In genomic region chr9:50734989-50735388, GRCm38 (mm10) we compare ENCODE assay signal across 8 mouse cellular contexts. TPM values are rescaled to one million over a fixed set of nuclear protein-coding genes. Genes with fewer than 3 reads are reported as not detected.
DNase-seq lines count a peak whose midpoint lies in the region; ATAC-seq and TF ChIP-seq lines count a peak whose summit lies in the region.

No protein-coding gene starts in this region.

- H3K4me2 ChIP-seq in heart, embryonic 11.5 days = peak overlapping the region; percentile 25; the same call in 1 of the 2 replicates

- WGBS in heart, embryonic 11.5 days (ENCODE audit: insufficient replicate concordance) = 4% methylated on average over 9 of the region's 9 CpGs

- H3K4me3 ChIP-seq in ES-E14 (ENCODE audit: insufficient read depth in 1 of 2, low read depth in 1 of 2, low read length in 2 of 2, poor library complexity in 1 of 2, severe bottlenecking in 1 of 2) = no peak overlapping the region
- H3K4me3 ChIP-seq in heart, embryonic 11.5 days (ENCODE audit: low read depth, low read length) = no peak overlapping the region

- peaks cover 0 to 9% of the 10 kb centered on the region in 2 experiments; a peak in 2 of 4 replicates for H3K4me1 ChIP-seq in ES-E14 (ENCODE audit: control insufficient read depth in 2 of 2, insufficient read depth in 2 of 2, low read length in 2 of 2, poor library complexity in 1 of 2)
- no peaks in the 10 kb centered on the region for H3K4me1 ChIP-seq in heart, embryonic 11.5 days (ENCODE audit: control insufficient read depth, insufficient read depth, low read length)

- no peak overlapping the region for H3K9ac ChIP-seq in ES-E14 (ENCODE audit: insufficient read depth, low read depth, low read length, poor library complexity, severe bottlenecking)
- no peak overlapping the region for H3K9ac ChIP-seq in heart, embryonic 11.5 days (ENCODE audit: low read depth, low read length)

- no peak for ATAC-seq in cerebellum, adult (ENCODE audit: insufficient number of reproducible peaks, low FRiP score, low TSS enrichment)
- ATAC-seq in heart, embryonic 11.5 days (replicated peaks; ENCODE audit: insufficient number of reproducible peaks, low FRiP score, low TSS enrichment) = no peak

- H3K36me3 ChIP-seq in ES-E14 (ENCODE audit: control insufficient read depth, insufficient read depth, low read length, poor library complexity, severe bottlenecking) = no peaks in the 10 kb centered on the region
- no peaks in the 10 kb centered on the region for H3K36me3 ChIP-seq in heart, embryonic 11.5 days (ENCODE audit: control insufficient read depth, insufficient read depth, low read length)

- H3K27ac ChIP-seq in ES-E14 (ENCODE audit: insufficient read depth, low read depth, low read length, poor library complexity, severe bottlenecking) = no peak overlapping the region
- H3K27ac ChIP-seq in heart, embryonic 11.5 days (ENCODE audit: low read depth, low read length) = no peak overlapping the region

- no peaks in the 10 kb centered on the region for H3K9me3 ChIP-seq in ES-E14 (ENCODE audit: control insufficient read depth, insufficient read depth, low read depth, low read length)
- no peaks in the 10 kb centered on the region for H3K9me3 ChIP-seq in heart, embryonic 11.5 days (replicated peaks; ENCODE audit: control insufficient read depth, low read length)

- H3K27me3 ChIP-seq in heart, embryonic 11.5 days (ENCODE audit: control insufficient read depth, insufficient read depth, low read length) = no peaks in the 10 kb centered on the region

- in situ Hi-C loops in ES-E14 (cut with MboI; ENCODE audit: low sequenced_read_pairs in 2 of 2, unreplicated experiment in 2 of 2) = no loop called here

- peak; percentile 63 for DNase-seq in cerebellum, adult 11 months
- DNase-seq in ES-E14 (ENCODE audit: low read depth, low spot score) = no peak
- DNase-seq in cerebellum, postnatal 14 days = peak; percentile 80 to 81
- peak; percentile 66 to 74 for DNase-seq in kidney, postnatal 4 days
- DNase-seq in mesoderm, embryonic 11.5 days (ENCODE audit: low read depth, low spot score) = peak; percentile 69
- DNase-seq in ovary, postnatal 14 days (ENCODE audit: low spot score) = no peak

TF ChIP-seq in ES-E14, 5 proteins besides CTCF, POLR2A, EP300 and RAD21:
- TF ChIP-seq CHD2 (IDR thresholded peaks at IDR 0.05; ENCODE audit: low read depth, low read length) (no peak), ZC3H11A (IDR thresholded peaks at IDR 0.05; ENCODE audit: borderline replicate concordance, low read depth, low read length) (no peak), HCFC1 (IDR thresholded peaks at IDR 0.05; ENCODE audit: borderline replicate concordance, insufficient read depth, low read length) (no peak), MAFK (IDR thresholded peaks at IDR 0.05; ENCODE audit: insufficient read depth, low read depth, low read length) (no peak), ZNF384 (IDR thresholded peaks at IDR 0.05; ENCODE audit: low read depth, low read length) (peak; percentile 75)

RNA-seq across cellular contexts. Expression of gene Dixdc1, which starts 4.3 kb away (rescaled TPM):
- 4.1 and 6.4 TPM in 2 replicates for total RNA-seq in ES-E14 (2012; rRNA removed)
- polyA plus RNA-seq in heart, embryonic 11.5 days (2014; fragmentation: Nextera tagmentation; extraction: Ambion mirVana) = 7.3 and 7.5 TPM in 2 replicates

RNA-seq across cellular contexts. Expression of gene 2310030G06Rik, which starts 11.3 kb away (rescaled TPM):
- 2.2 and 2.3 TPM in 2 replicates for total RNA-seq in ES-E14 (2012; rRNA removed)
- 7.7 and 9.4 TPM in 2 replicates for polyA plus RNA-seq in heart, embryonic 11.5 days (2014; fragmentation: Nextera tagmentation; extraction: Ambion mirVana)

RNA-seq across cellular contexts. Expression of gene Cryab, which starts 16.1 kb away (rescaled TPM):
- total RNA-seq in ES-E14 (2012; rRNA removed) = 18.9 and 57.4 TPM in 2 replicates
- polyA plus RNA-seq in heart, embryonic 11.5 days (2014; fragmentation: Nextera tagmentation; extraction: Ambion mirVana) = 841 and 878 TPM in 2 replicates

RNA-seq across cellular contexts. Expression of gene Hspb2, which starts 17.2 kb away (rescaled TPM):
- total RNA-seq in ES-E14 (2012; rRNA removed) = 9.6 and 10.9 TPM in 2 replicates
- polyA plus RNA-seq in heart, embryonic 11.5 days (2014; fragmentation: Nextera tagmentation; extraction: Ambion mirVana) = 319 and 338 TPM in 2 replicates

RNA-seq across cellular contexts. Expression of gene Fdxacb1, which starts 33.0 kb away (rescaled TPM):
- 5.8 and 7.6 TPM in 2 replicates for total RNA-seq in ES-E14 (2012; rRNA removed)
- 9.8 and 9.9 TPM in 2 replicates for polyA plus RNA-seq in heart, embryonic 11.5 days (2014; fragmentation: Nextera tagmentation; extraction: Ambion mirVana)

Comparison
In these comparisons a context has a peak if more than half of its experiments do, and no peak if none do; other contexts are left out.
1. DNase-seq: peak in cerebellum, adult 11 months (single experiment), cerebellum, postnatal 14 days (2 of 2), kidney, postnatal 4 days (2 of 2) and mesoderm, embryonic 11.5 days (single experiment); none in ES-E14 (single experiment) and ovary, postnatal 14 days (single experiment).